Mouse (Mus musculus) right cerebral cortex, postnatal 4 days (tissue): Measurements from ENCODE around the gene Mmp25.
"Not testable (repeated sequence)": the region's sequence is repeated elsewhere in the genome, so short reads cannot be mapped to it uniquely, and the experiment has no call there.

Experiments used
- DNase-seq: peaks from one replicate; pipeline ENCODE4 v3.0.0-alpha.2; 2022

Gene Mmp25

GRCm38 (mm10) chr17:23599605-23600063, 45.4 kb downstream of the Mmp25 start:
- DNase-seq, result no peak

DNA sequence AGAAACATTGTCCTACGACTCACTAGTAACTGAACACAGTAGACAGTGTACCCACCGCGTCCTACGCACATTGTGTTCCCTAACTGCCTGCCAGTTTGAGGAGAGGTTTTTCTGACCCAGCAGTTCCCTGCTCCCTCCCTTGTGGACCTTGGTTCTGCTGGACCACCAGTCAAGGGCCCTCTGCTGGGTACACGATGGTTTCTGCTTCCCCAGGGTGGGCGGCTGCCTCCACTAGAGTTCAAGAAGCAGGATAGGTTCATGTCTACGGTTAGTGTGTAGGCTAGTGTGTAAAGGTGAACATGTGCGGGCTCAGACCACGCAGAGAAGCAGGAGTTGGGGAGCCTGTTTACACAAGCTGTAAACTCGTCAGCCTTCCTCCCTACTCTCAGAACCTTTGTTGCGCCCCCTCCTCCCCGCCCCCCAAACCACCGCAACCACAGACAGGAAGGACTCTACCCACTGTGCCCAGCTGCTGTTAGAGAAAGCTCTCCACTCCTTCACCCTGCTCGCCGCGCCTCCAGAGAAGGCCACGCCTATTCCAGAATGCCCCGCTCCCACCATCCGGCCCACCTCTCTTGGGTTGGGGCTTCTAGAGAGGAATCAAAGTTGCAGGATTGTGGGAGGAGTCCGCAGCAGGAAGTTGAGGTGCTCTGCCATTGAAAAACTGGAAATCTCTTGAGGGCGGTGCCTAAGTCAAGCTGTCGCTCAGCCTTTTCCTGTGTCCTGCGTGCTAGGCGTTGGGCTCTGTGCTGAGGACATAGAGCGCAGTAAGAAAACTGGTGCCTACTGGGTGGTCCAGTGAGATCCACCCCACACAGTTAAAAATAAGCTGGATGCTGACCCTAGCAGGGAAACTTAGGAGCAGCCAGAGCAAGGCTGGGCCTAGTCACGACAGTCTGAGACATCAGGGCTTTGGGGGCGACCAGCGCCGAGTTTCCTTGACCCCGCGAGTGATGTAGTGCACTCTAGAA, 46.2 kb downstream of the Mmp25 start, which contains the start of gene Zfp13:
TSS of gene Zfp13 (minus strand) at position 906 of the 971 bp plus-strand sequence.
- DNase-seq, result peak; percentile 63

DNA sequence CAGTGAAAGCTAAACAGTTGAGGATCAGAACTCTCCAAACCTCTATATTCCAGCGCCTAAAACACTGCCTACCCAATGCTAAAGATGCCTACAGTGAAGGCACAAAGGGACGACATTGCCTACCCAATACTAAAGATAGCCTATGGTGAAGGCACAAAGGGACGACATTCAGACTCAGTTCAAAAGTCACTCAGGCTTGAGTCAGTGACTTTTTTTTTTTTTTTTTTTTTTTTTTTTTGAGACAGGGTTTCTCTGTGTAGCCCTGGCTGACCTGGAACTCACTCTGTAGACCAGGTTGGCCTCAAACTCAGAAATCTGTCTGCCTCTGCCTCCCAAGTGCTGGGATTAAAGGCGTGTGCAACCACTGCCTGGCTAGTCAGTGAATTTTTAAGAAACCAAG, 49.9 kb downstream of the Mmp25 start:
- DNase-seq, result not testable (repeated sequence)

DNA sequence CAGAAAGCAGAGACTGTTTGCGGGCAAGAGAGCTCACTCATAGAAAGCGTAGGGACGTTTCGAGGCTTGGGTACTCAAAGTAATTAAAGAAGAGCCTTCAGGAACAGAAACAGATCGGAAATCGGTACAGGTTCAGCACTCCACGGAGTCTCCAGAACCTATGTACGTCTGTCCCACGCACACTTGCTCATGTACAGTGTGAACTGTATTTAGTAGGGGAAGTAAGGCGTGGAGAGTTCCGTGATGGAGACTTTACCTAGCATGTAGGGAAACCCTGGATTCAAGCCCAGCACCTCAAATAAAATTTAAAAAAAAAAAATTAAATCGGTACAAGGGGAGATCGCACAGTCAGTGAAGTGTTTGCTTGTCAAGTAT, 52.2 kb downstream of the Mmp25 start:
- DNase-seq, result no peak

- DNase-seq, result peak; percentile 97
These were observed 52.7 kb downstream of the Mmp25 start for GRCm38 (mm10) chr17:23592208-23592925.

- no peak for DNase-seq
These were observed 57.8 kb downstream of the Mmp25 start for GRCm38 (mm10) chr17:23587253-23587652.

GRCm38 (mm10) chr17:23585721-23586491, 59.2 kb downstream of the Mmp25 start:
- DNase-seq, result peak; percentile 70

- DNase-seq, result no peak
These were observed 60.3 kb downstream of the Mmp25 start for GRCm38 (mm10) chr17:23584786-23585185.
